Mouse (Mus musculus): ENCODE data around the gene Unc13b. TPM values are rescaled to one million over a fixed set of nuclear protein-coding genes. Genes with fewer than 3 reads are reported as not detected.

Gene Unc13b
- polyA plus RNA-seq, 1 experiment from 2014 or later: 17.9 TPM

DNA sequence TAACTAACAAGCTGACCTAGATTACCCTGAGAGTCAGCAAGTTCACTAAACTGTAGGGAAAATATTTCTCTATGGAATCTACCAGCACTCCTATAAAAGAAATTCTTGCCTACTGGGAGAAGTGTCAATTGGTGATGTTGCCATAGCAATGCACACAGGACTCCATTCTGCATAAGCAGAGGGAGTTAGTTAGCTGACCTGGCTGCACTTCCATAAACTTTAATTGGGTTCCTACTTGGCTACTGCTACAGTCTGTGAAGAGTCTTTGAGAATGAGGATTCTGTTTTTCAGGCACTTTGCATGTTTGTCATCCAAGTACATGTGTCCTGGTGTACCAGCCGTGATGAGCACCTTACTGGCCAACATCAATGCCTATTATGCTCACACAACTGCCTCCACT lies 182.0 kb downstream of the Unc13b start:
- 80% methylated on average over 1 of the region's 1 CpGs for WGBS
- DNase-seq (ENCODE audit: low spot score) (no peak), ATAC-seq (ENCODE audit: low FRiP score) (no peak)
- H3K9ac ChIP-seq (ENCODE audit: low read depth, low read length): no peak overlapping the region
- H3K4me2 ChIP-seq (replicated peaks; ENCODE audit: low read depth, low read length): no peak overlapping the region
- H3K4me3 ChIP-seq (ENCODE audit: low read depth, low read length): no peak overlapping the region
- no peaks in the 10 kb centered on the region for H3K27me3 ChIP-seq (ENCODE audit: control insufficient read depth, insufficient read depth, low read length)
- no peaks in the 10 kb centered on the region for H3K9me3 ChIP-seq (ENCODE audit: control insufficient read depth, low read length)
- H3K36me3 ChIP-seq (ENCODE audit: control insufficient read depth, insufficient read depth, low read length): no peaks in the 10 kb centered on the region
- no peaks in the 10 kb centered on the region for H3K4me1 ChIP-seq (replicated peaks; ENCODE audit: control insufficient read depth, insufficient read depth, low read length)
- no peak overlapping the region for H3K27ac ChIP-seq (ENCODE audit: low read depth, low read length)

DNA sequence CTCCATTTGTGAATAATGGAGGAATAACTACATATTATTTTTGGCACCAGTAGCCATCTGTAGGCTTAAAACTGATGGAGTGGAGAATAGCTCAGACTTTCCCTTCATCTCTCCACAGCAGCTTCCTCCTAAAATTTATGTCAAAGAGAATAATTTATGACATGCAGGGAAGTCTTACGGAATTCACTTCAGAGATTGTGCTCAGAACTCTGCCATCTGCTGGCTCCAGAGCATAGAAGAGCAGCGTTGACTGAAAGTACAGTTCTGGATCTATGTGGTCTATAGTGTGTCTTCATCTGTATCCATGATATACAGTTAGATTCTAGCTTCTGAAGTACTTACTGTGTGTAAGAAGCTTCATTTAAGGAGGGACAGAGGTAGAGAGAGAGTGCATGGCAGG lies 185.3 kb downstream of the Unc13b start:
- H3K9me3 ChIP-seq (ENCODE audit: control insufficient read depth, low read length): no peaks in the 10 kb centered on the region
- no peak overlapping the region for H3K9ac ChIP-seq (ENCODE audit: low read depth, low read length)
- no peaks in the 10 kb centered on the region for H3K27me3 ChIP-seq (ENCODE audit: control insufficient read depth, insufficient read depth, low read length)
- H3K36me3 ChIP-seq (ENCODE audit: control insufficient read depth, insufficient read depth, low read length): no peaks in the 10 kb centered on the region
- no peak overlapping the region for H3K4me3 ChIP-seq (ENCODE audit: low read depth, low read length)
- ATAC-seq (ENCODE audit: low FRiP score) (no peak), DNase-seq (ENCODE audit: low spot score) (no peak)
- H3K27ac ChIP-seq (ENCODE audit: low read depth, low read length): no peak overlapping the region
- no peak overlapping the region for H3K4me2 ChIP-seq (replicated peaks; ENCODE audit: low read depth, low read length)
- WGBS: 75% methylated on average over 2 of the region's 2 CpGs
- 0 out of 2 replicates have a peak, but pooled peaks cover 3% of the 10 kb centered on the region for H3K4me1 ChIP-seq (replicated peaks; ENCODE audit: control insufficient read depth, insufficient read depth, low read length)

DNA sequence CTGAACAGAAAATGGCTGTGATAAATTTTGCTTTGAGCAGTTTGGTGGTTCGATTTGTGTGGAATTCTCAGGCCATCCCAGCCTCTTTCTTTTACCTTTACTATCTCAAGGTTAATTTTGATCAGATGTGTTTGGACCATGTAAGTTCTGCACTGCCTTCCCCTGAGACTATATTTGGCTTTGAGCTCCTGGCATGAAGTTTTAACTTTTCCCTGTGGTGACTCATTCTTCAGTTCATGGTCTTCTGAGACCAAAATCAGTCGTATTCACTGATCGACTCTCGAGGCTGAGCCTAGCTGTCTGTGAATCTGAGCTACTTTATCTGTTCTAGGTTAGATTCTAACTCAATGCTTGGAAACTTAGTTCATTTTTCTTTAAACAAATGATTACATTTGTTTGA lies 187.0 kb downstream of the Unc13b start:
- no peaks in the 10 kb centered on the region for H3K9me3 ChIP-seq (ENCODE audit: control insufficient read depth, low read length)
- H3K27me3 ChIP-seq (ENCODE audit: control insufficient read depth, insufficient read depth, low read length): no peaks in the 10 kb centered on the region
- 0 out of 2 replicates have a peak, but pooled peaks cover 3% of the 10 kb centered on the region for H3K4me1 ChIP-seq (replicated peaks; ENCODE audit: control insufficient read depth, insufficient read depth, low read length)
- no peak overlapping the region for H3K4me2 ChIP-seq (replicated peaks; ENCODE audit: low read depth, low read length)
- H3K27ac ChIP-seq (ENCODE audit: low read depth, low read length): no peak overlapping the region
- ATAC-seq (ENCODE audit: low FRiP score) (no peak), DNase-seq (ENCODE audit: low spot score) (no peak)
- H3K36me3 ChIP-seq (ENCODE audit: control insufficient read depth, insufficient read depth, low read length): no peaks in the 10 kb centered on the region
- WGBS: 90% methylated on average over 4 of the region's 4 CpGs
- no peak overlapping the region for H3K9ac ChIP-seq (ENCODE audit: low read depth, low read length)
- H3K4me3 ChIP-seq (ENCODE audit: low read depth, low read length): no peak overlapping the region

DNA sequence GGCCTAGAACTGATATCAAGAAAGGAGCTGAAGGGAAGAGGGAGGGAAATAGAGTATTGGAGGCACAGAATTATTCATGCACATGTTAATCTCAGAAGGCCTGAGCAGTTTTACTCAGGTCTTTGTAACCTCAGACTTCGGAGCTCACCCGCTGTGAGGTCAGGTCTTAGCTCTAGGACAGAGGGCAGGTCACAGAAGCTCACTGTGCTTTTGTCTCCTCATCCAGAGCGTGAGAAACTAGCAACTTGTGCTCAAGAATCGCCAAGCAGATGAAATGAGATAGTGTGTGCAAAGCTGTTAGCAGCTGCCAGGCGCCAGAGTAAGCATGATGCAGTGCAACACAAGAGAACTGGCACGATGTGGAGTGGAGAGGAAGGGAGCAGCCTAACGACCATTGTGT lies 189.3 kb downstream of the Unc13b start:
- peak overlapping the region; percentile 51; the same call in 1 of the 2 replicates for H3K27ac ChIP-seq (ENCODE audit: low read depth, low read length)
- H3K9me3 ChIP-seq (ENCODE audit: control insufficient read depth, low read length): no peaks in the 10 kb centered on the region
- H3K36me3 ChIP-seq (ENCODE audit: control insufficient read depth, insufficient read depth, low read length): no peaks in the 10 kb centered on the region
- no peaks in the 10 kb centered on the region for H3K27me3 ChIP-seq (ENCODE audit: control insufficient read depth, insufficient read depth, low read length)
- 0 out of 2 replicates have a peak, but pooled peaks cover 3% of the 10 kb centered on the region for H3K4me1 ChIP-seq (replicated peaks; ENCODE audit: control insufficient read depth, insufficient read depth, low read length)
- no peak overlapping the region for H3K4me2 ChIP-seq (replicated peaks; ENCODE audit: low read depth, low read length)
- no peak overlapping the region for H3K9ac ChIP-seq (ENCODE audit: low read depth, low read length)
- ATAC-seq (ENCODE audit: low FRiP score) (no peak), DNase-seq (ENCODE audit: low spot score) (peak; percentile 49)
- H3K4me3 ChIP-seq (ENCODE audit: low read depth, low read length): no peak overlapping the region
- WGBS: 21% methylated on average over 7 of the region's 7 CpGs

DNA sequence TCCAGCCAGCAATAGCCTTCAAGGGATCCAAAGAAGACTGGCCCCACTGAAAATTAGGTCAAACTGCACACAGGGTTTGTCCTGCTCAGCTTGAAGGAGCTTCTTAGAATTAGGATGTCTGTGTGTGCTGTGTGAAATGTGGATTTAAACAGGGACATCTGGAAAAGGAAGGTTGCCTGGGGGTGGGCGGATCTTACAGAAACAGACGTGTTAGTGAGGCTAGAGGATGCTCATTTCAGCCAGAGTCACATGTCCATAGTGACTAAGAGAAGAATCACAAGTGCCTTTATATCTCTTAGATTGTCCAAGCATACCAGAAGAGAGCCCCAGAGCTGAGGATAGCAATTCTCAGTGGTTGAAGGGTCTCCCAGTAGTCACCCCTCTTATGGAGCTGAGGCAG lies 190.2 kb downstream of the Unc13b start:
- 0 out of 2 replicates have a peak, but pooled peaks cover 3% of the 10 kb centered on the region for H3K4me1 ChIP-seq (replicated peaks; ENCODE audit: control insufficient read depth, insufficient read depth, low read length)
- WGBS: 66% methylated on average over 2 of the region's 2 CpGs
- H3K9ac ChIP-seq (ENCODE audit: low read depth, low read length): no peak overlapping the region
- DNase-seq (ENCODE audit: low spot score) (no peak), ATAC-seq (ENCODE audit: low FRiP score) (no peak)
- no peaks in the 10 kb centered on the region for H3K9me3 ChIP-seq (ENCODE audit: control insufficient read depth, low read length)
- H3K36me3 ChIP-seq (ENCODE audit: control insufficient read depth, insufficient read depth, low read length): no peaks in the 10 kb centered on the region
- no peak overlapping the region for H3K4me2 ChIP-seq (replicated peaks; ENCODE audit: low read depth, low read length)
- H3K4me3 ChIP-seq (ENCODE audit: low read depth, low read length): no peak overlapping the region
- peak overlapping the region; percentile 51; the same call in 1 of the 2 replicates for H3K27ac ChIP-seq (ENCODE audit: low read depth, low read length)
- H3K27me3 ChIP-seq (ENCODE audit: control insufficient read depth, insufficient read depth, low read length): no peaks in the 10 kb centered on the region

DNA sequence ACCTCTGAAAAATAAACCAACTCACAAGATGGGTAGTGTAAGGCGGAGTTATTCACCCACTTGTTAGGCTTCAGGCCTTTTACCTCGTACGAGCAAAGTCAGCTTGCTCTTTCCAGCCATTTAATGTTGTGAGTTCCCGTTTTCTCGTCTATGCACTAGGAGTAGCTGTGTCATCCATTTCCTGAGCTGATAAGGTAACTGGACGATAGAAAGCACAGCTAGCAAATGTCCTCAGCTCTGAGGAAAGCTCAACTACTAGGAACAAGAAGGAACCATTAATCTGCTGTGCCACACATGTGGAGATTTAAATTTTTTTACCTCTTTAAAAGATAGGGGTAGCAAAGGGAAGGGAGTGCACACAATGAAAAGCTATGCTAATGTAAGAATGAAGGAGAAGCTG lies 192.5 kb downstream of the Unc13b start:
- ATAC-seq (ENCODE audit: low FRiP score) (no peak), DNase-seq (ENCODE audit: low spot score) (no peak)
- 0 out of 2 replicates have a peak, but pooled peaks cover 3% of the 10 kb centered on the region for H3K4me1 ChIP-seq (replicated peaks; ENCODE audit: control insufficient read depth, insufficient read depth, low read length)
- no peaks in the 10 kb centered on the region for H3K27me3 ChIP-seq (ENCODE audit: control insufficient read depth, insufficient read depth, low read length)
- H3K4me3 ChIP-seq (ENCODE audit: low read depth, low read length): no peak overlapping the region
- 87% methylated on average over 6 of the region's 6 CpGs for WGBS
- no peaks in the 10 kb centered on the region for H3K36me3 ChIP-seq (ENCODE audit: control insufficient read depth, insufficient read depth, low read length)
- no peaks in the 10 kb centered on the region for H3K9me3 ChIP-seq (ENCODE audit: control insufficient read depth, low read length)
- no peak overlapping the region for H3K27ac ChIP-seq (ENCODE audit: low read depth, low read length)
- no peak overlapping the region for H3K9ac ChIP-seq (ENCODE audit: low read depth, low read length)
- no peak overlapping the region for H3K4me2 ChIP-seq (replicated peaks; ENCODE audit: low read depth, low read length)

DNA sequence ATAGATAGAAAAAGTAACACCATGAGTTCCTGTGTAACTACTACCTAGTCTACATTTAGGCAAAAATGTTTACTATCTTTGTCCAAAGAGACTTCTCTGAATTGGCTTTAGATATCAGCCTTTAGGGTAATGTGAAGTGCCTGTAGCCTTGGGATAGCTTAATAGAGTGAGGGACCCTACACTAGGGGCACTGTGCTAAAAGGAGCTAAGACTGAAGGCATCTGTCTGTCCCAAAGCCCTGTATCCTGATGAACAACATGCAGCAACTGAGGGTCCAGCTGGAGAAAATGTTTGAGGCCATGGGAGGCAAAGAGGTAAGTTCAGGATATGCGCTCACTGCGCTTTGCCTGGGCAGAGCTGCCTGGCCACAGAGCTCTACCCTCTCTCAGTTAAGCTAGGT lies 198.3 kb downstream of the Unc13b start:
- Histone ChIP-seq H3K4me3 (ENCODE audit: low read depth, low read length) (no peak overlapping the region), H3K36me3 (ENCODE audit: control insufficient read depth, insufficient read depth, low read length) (peaks cover 3% of the 10 kb centered on the region; the same call in 1 of the 2 replicates), H3K4me1 (replicated peaks; ENCODE audit: control insufficient read depth, insufficient read depth, low read length) (no peaks in the 10 kb centered on the region), H3K4me2 (replicated peaks; ENCODE audit: low read depth, low read length) (no peak overlapping the region), H3K27ac (ENCODE audit: low read depth, low read length) (no peak overlapping the region), H3K27me3 (ENCODE audit: control insufficient read depth, insufficient read depth, low read length) (no peaks in the 10 kb centered on the region), H3K9ac (ENCODE audit: low read depth, low read length) (no peak overlapping the region), H3K9me3 (ENCODE audit: control insufficient read depth, low read length) (no peaks in the 10 kb centered on the region)
- ATAC-seq (ENCODE audit: low FRiP score) (no peak), DNase-seq (ENCODE audit: low spot score) (no peak)
- WGBS: 100% methylated on average over 2 of the region's 2 CpGs

DNA sequence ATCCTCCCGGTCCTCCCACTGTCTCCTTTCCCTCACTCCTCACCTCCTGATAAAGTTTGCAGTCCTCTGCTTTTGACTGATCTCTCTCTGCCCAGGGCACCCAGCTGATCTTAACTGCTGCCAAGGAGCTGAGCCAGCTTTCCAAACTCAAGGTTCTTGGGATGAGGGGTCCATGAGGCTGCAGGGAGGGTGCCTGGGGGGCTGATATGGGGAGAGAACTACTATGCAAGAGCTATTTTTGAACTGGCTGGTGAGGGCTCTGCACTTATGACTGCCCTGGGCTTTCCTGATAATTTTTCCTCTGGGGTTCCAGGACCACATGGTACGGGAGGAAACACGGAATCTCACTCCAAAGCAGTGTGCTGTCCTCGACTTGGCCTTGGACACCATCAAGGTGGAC lies 199.8 kb downstream of the Unc13b start:
- no peak overlapping the region for H3K9ac ChIP-seq (ENCODE audit: low read depth, low read length)
- H3K4me1 ChIP-seq (replicated peaks; ENCODE audit: control insufficient read depth, insufficient read depth, low read length): no peaks in the 10 kb centered on the region
- H3K4me3 ChIP-seq (ENCODE audit: low read depth, low read length): no peak overlapping the region
- H3K27me3 ChIP-seq (ENCODE audit: control insufficient read depth, insufficient read depth, low read length): no peaks in the 10 kb centered on the region
- H3K36me3 ChIP-seq (ENCODE audit: control insufficient read depth, insufficient read depth, low read length): peaks cover 3% of the 10 kb centered on the region; the same call in 1 of the 2 replicates
- no peak overlapping the region for H3K4me2 ChIP-seq (replicated peaks; ENCODE audit: low read depth, low read length)
- H3K27ac ChIP-seq (ENCODE audit: low read depth, low read length): no peak overlapping the region
- 95% methylated on average over 4 of the region's 4 CpGs for WGBS
- no peaks in the 10 kb centered on the region for H3K9me3 ChIP-seq (ENCODE audit: control insufficient read depth, low read length)
- ATAC-seq (ENCODE audit: low FRiP score) (no peak), DNase-seq (ENCODE audit: low spot score) (no peak)

DNA sequence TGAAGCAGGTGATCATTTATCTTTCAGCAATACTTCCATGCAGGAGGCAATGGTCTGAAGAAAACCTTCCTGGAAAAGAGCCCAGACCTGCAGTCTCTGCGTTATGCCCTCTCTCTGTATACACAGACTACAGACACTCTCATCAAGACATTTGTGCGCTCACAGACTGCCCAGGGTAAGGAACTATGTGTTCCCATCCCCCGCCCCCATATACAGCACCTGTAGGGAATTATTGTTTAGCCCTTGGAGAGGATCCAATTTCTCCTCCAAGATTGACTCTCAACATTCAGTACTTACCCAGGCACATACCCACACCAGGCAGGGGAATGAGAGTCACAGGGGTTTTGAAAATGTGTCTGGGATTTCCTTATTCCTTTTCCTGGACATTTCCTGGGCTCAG lies 200.7 kb downstream of the Unc13b start:
- peaks cover 3% of the 10 kb centered on the region; the same call in 1 of the 2 replicates for H3K36me3 ChIP-seq (ENCODE audit: control insufficient read depth, insufficient read depth, low read length)
- no peaks in the 10 kb centered on the region for H3K9me3 ChIP-seq (ENCODE audit: control insufficient read depth, low read length)
- no peaks in the 10 kb centered on the region for H3K4me1 ChIP-seq (replicated peaks; ENCODE audit: control insufficient read depth, insufficient read depth, low read length)
- no peak overlapping the region for H3K4me2 ChIP-seq (replicated peaks; ENCODE audit: low read depth, low read length)
- H3K27ac ChIP-seq (ENCODE audit: low read depth, low read length): no peak overlapping the region
- no peak overlapping the region for H3K4me3 ChIP-seq (ENCODE audit: low read depth, low read length)
- WGBS: 80% methylated on average over 3 of the region's 3 CpGs
- ATAC-seq (ENCODE audit: low FRiP score) (no peak), DNase-seq (ENCODE audit: low spot score) (no peak)
- H3K9ac ChIP-seq (ENCODE audit: low read depth, low read length): no peak overlapping the region
- no peaks in the 10 kb centered on the region for H3K27me3 ChIP-seq (ENCODE audit: control insufficient read depth, insufficient read depth, low read length)

Measured in hindbrain, embryonic 11.5 days (tissue).